ENCODE assay signal across 21 mouse cellular contexts in genomic region chr10:44881967-44882366, GRCm38 (mm10).
DNase-seq lines count a peak whose midpoint lies in the region; ATAC-seq and TF ChIP-seq lines count a peak whose summit lies in the region.
"Had no signal": no experiment of that assay in that cellular context is flagged by ENCODE, and none has a peak within 500 bp of the region (broad histone marks: within the 10 kb centered on the region; RNA-seq: fewer than 3 reads in every experiment).

No protein-coding gene starts in this region.

- no peak overlapping the region for H3K4me2 ChIP-seq in kidney, postnatal 0 days (ENCODE audit: low read length)
- H3K4me2 ChIP-seq: embryonic facial prominence, embryonic 13.5 days; embryonic facial prominence, embryonic 15.5 days; forebrain, embryonic 12.5 days had no signal

- peak; percentile 6 for DNase-seq in heart, adult 8-10 months (ENCODE audit: low spot score)
- DNase-seq in heart, adult 18-20 months = no peak
- peak; percentile 14 for DNase-seq in kidney, postnatal 0 days (ENCODE audit: low spot score)
- DNase-seq in kidney, postnatal 10 days = no peak
- DNase-seq: adrenal gland, adult 2 months; adrenal gland, postnatal 10 days; adrenal gland, postnatal 25 days; cerebellum, adult 11 months; cerebellum, adult 18-20 months; cerebellum, adult 8-10 months; cerebellum, adult 9-11 months; cerebellum, postnatal 14 days; cerebellum, postnatal 36 days; embryo, embryonic 11 days had no signal

- no peak for TF ChIP-seq CTCF in kidney, postnatal 0 days (IDR thresholded peaks at IDR 0.05; ENCODE audit: low read depth)

- no peaks in the 10 kb centered on the region for H3K36me3 ChIP-seq in kidney, postnatal 0 days (ENCODE audit: insufficient read depth, low read length)
- H3K36me3 ChIP-seq: embryonic facial prominence, embryonic 13.5 days; embryonic facial prominence, embryonic 15.5 days; forebrain, embryonic 10.5 days; forebrain, embryonic 12.5 days had no signal

- H3K4me3 ChIP-seq in kidney, postnatal 0 days (replicated peaks; ENCODE audit: low read depth, low read length) = no peak overlapping the region
- H3K4me3 ChIP-seq: embryonic facial prominence, embryonic 13.5 days; embryonic facial prominence, embryonic 15.5 days; erythroblast, embryonic 14.5 days; forebrain, embryonic 10.5 days; forebrain, embryonic 12.5 days had no signal

- H3K9me3 ChIP-seq in kidney, postnatal 0 days (replicated peaks; ENCODE audit: low read length) = no peaks in the 10 kb centered on the region
- H3K9me3 ChIP-seq: embryonic facial prominence, embryonic 13.5 days; embryonic facial prominence, embryonic 15.5 days; forebrain, embryonic 10.5 days; forebrain, embryonic 12.5 days had no signal

- H3K9ac ChIP-seq in kidney, postnatal 0 days (ENCODE audit: low read depth, low read length) = no peak overlapping the region
- H3K9ac ChIP-seq: embryonic facial prominence, embryonic 13.5 days; embryonic facial prominence, embryonic 15.5 days; forebrain, embryonic 12.5 days had no signal

- H3K27me3 ChIP-seq in kidney, postnatal 0 days (ENCODE audit: insufficient read depth, low read length) = no peaks in the 10 kb centered on the region
- H3K27me3 ChIP-seq: embryonic facial prominence, embryonic 13.5 days; embryonic facial prominence, embryonic 15.5 days had no signal

- 86% methylated on average over 2 of the region's 2 CpGs for WGBS in kidney, postnatal 0 days

- H3K27ac ChIP-seq in kidney, postnatal 0 days = no peak overlapping the region
- H3K27ac ChIP-seq: embryonic facial prominence, embryonic 13.5 days; embryonic facial prominence, embryonic 15.5 days; forebrain, embryonic 10.5 days; forebrain, embryonic 12.5 days had no signal

- H3K4me1 ChIP-seq in kidney, postnatal 0 days (replicated peaks; ENCODE audit: insufficient read depth, low read length) = no peaks in the 10 kb centered on the region

- no peak for ATAC-seq in kidney, postnatal 0 days (replicated peaks; ENCODE audit: low FRiP score, low read depth)
- ATAC-seq: forebrain, embryonic 14.5 days; forebrain, embryonic 16.5 days had no signal

Comparison
In these comparisons a context has a peak if more than half of its experiments do, and no peak if none do; other contexts are left out.
1. DNase-seq: peak in heart, adult 8-10 months (single experiment) and kidney, postnatal 0 days (single experiment); none in heart, adult 18-20 months (0 of 2) and kidney, postnatal 10 days (single experiment).